9 mouse cellular contexts compared by ENCODE assay signal in the genomic region with DNA sequence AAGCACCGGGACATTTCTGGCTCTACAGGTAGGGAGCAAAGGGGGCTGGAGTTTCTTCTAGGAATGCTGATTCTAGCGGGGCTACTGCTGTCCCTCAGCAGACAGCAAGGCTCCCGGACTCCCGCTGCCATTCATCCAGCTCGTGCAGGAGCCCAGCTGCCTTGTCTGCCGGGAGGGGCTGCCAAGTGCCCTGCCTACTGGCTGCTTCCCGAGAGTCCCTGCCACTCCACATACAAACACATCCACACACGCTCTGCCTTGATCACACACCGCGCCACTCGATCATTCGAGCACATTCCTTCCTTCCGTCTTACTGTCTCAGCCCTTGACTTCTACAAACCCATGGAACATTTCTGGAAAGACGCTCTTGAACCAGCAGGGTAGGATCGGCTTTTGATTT.
DNase-seq lines count a peak whose midpoint lies in the region; ATAC-seq and TF ChIP-seq lines count a peak whose summit lies in the region.
"Had no signal": no experiment of that assay in that cellular context is flagged by ENCODE, and none has a peak within 500 bp of the region (broad histone marks: within the 10 kb centered on the region; RNA-seq: fewer than 3 reads in every experiment).

No protein-coding gene starts in this region.

- H3K36me3 ChIP-seq in megakaryocyte, embryonic 14.5 days (replicated peaks; ENCODE audit: low read length), result no peaks in the 10 kb centered on the region
- no peaks in the 10 kb centered on the region for H3K36me3 ChIP-seq in forebrain, embryonic 11.5 days (ENCODE audit: control insufficient read depth, insufficient read depth, low read length)
- no peaks in the 10 kb centered on the region for H3K36me3 ChIP-seq in hindbrain, embryonic 12.5 days
- H3K36me3 ChIP-seq: G1E had no signal

- intact Hi-C loops in left cerebral cortex, adult 2 months (cut with DNase I), result no loop called here

- peaks cover 20% of the 10 kb centered on the region for H3K4me1 ChIP-seq in megakaryocyte, embryonic 14.5 days
- H3K4me1 ChIP-seq in forebrain, embryonic 11.5 days (replicated peaks; ENCODE audit: control insufficient read depth, insufficient read depth, low read length), result peaks cover 8% of the 10 kb centered on the region; the same call in 1 of the 2 replicates
- peaks cover 14% of the 10 kb centered on the region for H3K4me1 ChIP-seq in hindbrain, embryonic 12.5 days

- ATAC-seq in megakaryocyte, adult 5-6 weeks (ENCODE audit: poor library complexity, severe bottlenecking), result no peak
- peak; percentile 32; the same call in 1 of the 2 replicates for ATAC-seq in forebrain, embryonic 11.5 days (replicated peaks; ENCODE audit: low FRiP score)
- peak; percentile 55 for ATAC-seq in hindbrain, embryonic 12.5 days (ENCODE audit: low FRiP score)
- ATAC-seq in CD4-positive, CD25-positive, alpha-beta regulatory T cell, adult 4 months, result no peak

- 4% methylated on average over 15 of the region's 15 CpGs for WGBS in forebrain, embryonic 11.5 days
- WGBS in hindbrain, embryonic 12.5 days, result 3% methylated on average over 15 of the region's 15 CpGs

- H3K9me3 ChIP-seq in megakaryocyte, embryonic 14.5 days, result peaks cover 5% of the 10 kb centered on the region; the same call in 1 of the 2 replicates
- H3K9me3 ChIP-seq in forebrain, embryonic 11.5 days (ENCODE audit: control insufficient read depth, low read length), result no peaks in the 10 kb centered on the region
- no peaks in the 10 kb centered on the region for H3K9me3 ChIP-seq in hindbrain, embryonic 12.5 days (replicated peaks)
- H3K9me3 ChIP-seq: G1E had no signal

- H3K27me3 ChIP-seq in megakaryocyte, embryonic 14.5 days (replicated peaks), result peaks cover 57% of the 10 kb centered on the region
- peaks cover 31% of the 10 kb centered on the region for H3K27me3 ChIP-seq in forebrain, embryonic 11.5 days (ENCODE audit: control insufficient read depth, insufficient read depth, low read length)
- peaks cover 46% of the 10 kb centered on the region for H3K27me3 ChIP-seq in hindbrain, embryonic 12.5 days

- TF ChIP-seq CTCF in left cerebral cortex, adult 2 months (IDR thresholded peaks at IDR 0.05), result no peak

- peak overlapping the region; percentile 46 for H3K4me2 ChIP-seq in forebrain, embryonic 11.5 days (ENCODE audit: low read depth, low read length, severe bottlenecking)
- H3K4me2 ChIP-seq in hindbrain, embryonic 12.5 days (replicated peaks), result peak overlapping the region; percentile 56

- peak; percentile 64 for DNase-seq in forebrain, embryonic 11.5 days (ENCODE audit: low spot score)
- peak; percentile 20 to 21 for DNase-seq in left cerebral cortex, adult 2 months (ENCODE audit: extremely low spot score in 1 of 2, low spot score in 2 of 2)
- peak; percentile 48 for DNase-seq in mesoderm, embryonic 11.5 days (ENCODE audit: low read depth, low spot score)
- peak; percentile 7 to 8 for DNase-seq in right cerebral cortex, postnatal 36 days (ENCODE audit: low spot score in 2 of 2)

- H3K4me3 ChIP-seq in megakaryocyte, embryonic 14.5 days (replicated peaks), result peak overlapping the region; percentile 84
- peak overlapping the region; percentile 15 for H3K4me3 ChIP-seq in forebrain, embryonic 11.5 days (ENCODE audit: low read depth, low read length)
- H3K4me3 ChIP-seq in hindbrain, embryonic 12.5 days, result peak overlapping the region; percentile 26
- peak overlapping the region; percentile 32 for H3K4me3 ChIP-seq in left cerebral cortex, adult 2 months

- no peak overlapping the region for H3K27ac ChIP-seq in forebrain, embryonic 11.5 days (ENCODE audit: low read depth, low read length)
- no peak overlapping the region for H3K27ac ChIP-seq in hindbrain, embryonic 12.5 days
- no peak overlapping the region for H3K27ac ChIP-seq in left cerebral cortex, adult 2 months

- no peak overlapping the region for H3K9ac ChIP-seq in forebrain, embryonic 11.5 days (ENCODE audit: low read length)
- no peak overlapping the region for H3K9ac ChIP-seq in hindbrain, embryonic 12.5 days

Comparison
In these comparisons a context has a peak if more than half of its experiments do, and no peak if none do; other contexts are left out.
1. H3K4me3 ChIP-seq: peak in every context shown above with its lines; median percentile 84 in megakaryocyte, embryonic 14.5 days; 32 in left cerebral cortex, adult 2 months; 26 in hindbrain, embryonic 12.5 days; 15 in forebrain, embryonic 11.5 days.
2. ATAC-seq: peak in forebrain, embryonic 11.5 days (single experiment) and hindbrain, embryonic 12.5 days (single experiment); none in megakaryocyte, adult 5-6 weeks (single experiment) and CD4-positive, CD25-positive, alpha-beta regulatory T cell, adult 4 months (single experiment).
3. DNase-seq: peak in every context shown above with its lines; median percentile 64 in forebrain, embryonic 11.5 days; 48 in mesoderm, embryonic 11.5 days; 20 in left cerebral cortex, adult 2 months; 8 in right cerebral cortex, postnatal 36 days.